Mouse (Mus musculus) liver, embryonic 12.5 days (tissue): Measurements from ENCODE around the gene Tmem56. TPM values are rescaled to one million over a fixed set of nuclear protein-coding genes. Genes with fewer than 3 reads are reported as not detected.

Experiments used
- ATAC-seq: fragments of 200-750 bp; cut with Nextera tagmentation; 2 replicates; pipeline ENCODE4 v1.8.0; 2017; ENCODE audit warnings: moderate number of reproducible peaks, mild to moderate bottlenecking, moderate library complexity
- H3K27ac ChIP-seq: fragments of 300-500 bp; sonication (generic); 2 replicates; pipeline ENCODE4 v1.5.1; 2016; ENCODE audit warnings: mild to moderate bottlenecking
- H3K27me3 ChIP-seq: fragments of 300-500 bp; sonication (generic); replicated peaks from 2 replicates; pipeline ENCODE4 v1.6.1; 2016; ENCODE audit warnings: mild to moderate bottlenecking, moderate library complexity
- H3K36me3 ChIP-seq: fragments of 300-500 bp; sonication (generic); 2 replicates; pipeline ENCODE4 v1.6.1; 2016; ENCODE audit warnings: mild to moderate bottlenecking, moderate library complexity
- H3K4me1 ChIP-seq: fragments of 300-500 bp; sonication (generic); 2 replicates; pipeline ENCODE4 v1.6.1; 2016
- H3K4me2 ChIP-seq: fragments of 300-500 bp; sonication (generic); 2 replicates; pipeline ENCODE4 v1.6.1; 2016; ENCODE audit warnings: mild to moderate bottlenecking, moderate library complexity
- H3K4me3 ChIP-seq: fragments of 300-500 bp; sonication (generic); 2 replicates; pipeline ENCODE4 v1.5.1; 2016; ENCODE audit warnings: mild to moderate bottlenecking, moderate library complexity
- H3K9ac ChIP-seq: fragments of 300-500 bp; sonication (generic); 2 replicates; pipeline ENCODE4 v1.6.1; 2016; ENCODE audit warnings: mild to moderate bottlenecking, moderate library complexity
- H3K9me3 ChIP-seq: fragments of 300-500 bp; sonication (generic); replicated peaks from 2 replicates; pipeline ENCODE4 v1.6.1; 2016; ENCODE audit warnings: mild to moderate bottlenecking, moderate library complexity
- WGBS: fragments of 180-500 bp; shearing (Covaris S2); methylation state at CpG from one replicate; pipeline ENCODE4 v1.1.7; 2016; ENCODE audit not compliant: insufficient replicate concordance; 5-methylcytosine and 5-hydroxymethylcytosine counted together
- polyA plus RNA-seq: library from polyadenylated mRNA; unstranded; fragments of >200 nt; fragmentation: Nextera tagmentation; extraction: Ambion mirVana; gene quantifications from 2 replicates; pipeline ENCODE4 v1.2.1, GENCODE M21; 2016

The Tmem56 gene
- polyA plus RNA-seq, 1 experiment from 2014 or later, result 29.8 TPM

DNA sequence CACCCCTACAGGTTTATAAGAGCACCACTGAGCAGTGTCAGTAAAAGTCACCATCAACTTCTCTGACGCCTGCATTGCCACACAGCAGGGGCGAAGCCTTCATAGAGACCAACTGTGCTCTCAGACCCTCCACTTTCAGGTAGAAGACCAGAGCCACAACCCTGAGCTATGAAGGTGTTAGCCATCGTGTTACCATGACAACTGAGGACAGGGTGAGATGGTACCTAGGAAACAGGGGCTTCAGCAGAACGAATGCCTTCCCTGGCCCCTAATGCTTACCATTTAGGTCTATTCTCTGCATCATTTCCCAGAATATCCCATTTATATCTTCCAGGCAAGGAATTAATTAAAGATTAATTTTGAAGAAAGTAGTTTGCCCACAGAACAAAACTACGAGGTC is 26.0 kb upstream of the Tmem56 start:
- 74% methylated on average over 5 of the region's 5 CpGs for WGBS
- ATAC-seq, result no peak
- H3K4me1 ChIP-seq, result peaks cover 27% of the 10 kb centered on the region
- H3K9me3 ChIP-seq, result no peaks in the 10 kb centered on the region
- no peak overlapping the region for H3K4me2 ChIP-seq
- H3K36me3 ChIP-seq, result peaks cover 4% of the 10 kb centered on the region
- H3K9ac ChIP-seq, result no peak overlapping the region
- no peak overlapping the region for H3K4me3 ChIP-seq
- H3K27ac ChIP-seq, result no peak overlapping the region
- H3K27me3 ChIP-seq, result no peaks in the 10 kb centered on the region

DNA sequence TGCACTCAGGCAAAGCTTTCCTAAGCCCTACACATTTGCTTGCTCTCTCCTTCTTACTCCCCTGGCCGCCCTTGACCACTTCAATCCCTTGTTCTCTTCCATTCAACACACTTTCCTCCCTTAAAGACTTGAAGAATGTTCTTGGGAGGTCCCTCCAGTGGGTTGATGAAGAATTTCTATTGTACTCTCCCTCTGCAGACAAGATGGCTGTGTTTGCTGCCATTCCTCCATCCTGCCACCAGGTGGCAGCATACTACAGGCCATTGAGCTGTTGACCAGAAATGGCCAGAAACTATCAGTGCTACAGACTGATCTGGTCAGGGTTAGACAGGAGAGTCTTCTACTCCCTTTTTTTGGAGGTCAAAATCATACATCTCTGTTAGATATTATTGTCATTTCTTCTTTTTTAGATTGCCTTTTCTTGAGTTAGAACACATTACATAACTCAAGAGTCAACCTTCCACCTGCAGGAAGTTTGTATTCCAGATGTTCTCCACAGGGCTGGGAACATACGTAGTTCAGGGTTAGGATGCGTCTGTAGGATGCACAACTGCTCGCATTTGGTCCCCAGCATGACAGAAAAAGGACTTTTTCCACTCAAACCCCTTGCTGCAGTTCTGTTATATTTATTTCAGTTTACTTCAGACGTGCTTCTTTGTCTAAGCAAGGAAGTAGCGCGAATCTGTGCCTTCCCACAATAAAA is 24.8 kb upstream of the Tmem56 start:
- H3K4me2 ChIP-seq, result no peak overlapping the region
- peaks cover 27% of the 10 kb centered on the region for H3K4me1 ChIP-seq
- H3K27me3 ChIP-seq, result no peaks in the 10 kb centered on the region
- WGBS, result 71% methylated on average over 7 of the region's 7 CpGs
- no peak overlapping the region for H3K9ac ChIP-seq
- H3K9me3 ChIP-seq, result no peaks in the 10 kb centered on the region
- peaks cover 4% of the 10 kb centered on the region for H3K36me3 ChIP-seq
- H3K4me3 ChIP-seq, result no peak overlapping the region
- ATAC-seq, result peak; percentile 52
- no peak overlapping the region for H3K27ac ChIP-seq

DNA sequence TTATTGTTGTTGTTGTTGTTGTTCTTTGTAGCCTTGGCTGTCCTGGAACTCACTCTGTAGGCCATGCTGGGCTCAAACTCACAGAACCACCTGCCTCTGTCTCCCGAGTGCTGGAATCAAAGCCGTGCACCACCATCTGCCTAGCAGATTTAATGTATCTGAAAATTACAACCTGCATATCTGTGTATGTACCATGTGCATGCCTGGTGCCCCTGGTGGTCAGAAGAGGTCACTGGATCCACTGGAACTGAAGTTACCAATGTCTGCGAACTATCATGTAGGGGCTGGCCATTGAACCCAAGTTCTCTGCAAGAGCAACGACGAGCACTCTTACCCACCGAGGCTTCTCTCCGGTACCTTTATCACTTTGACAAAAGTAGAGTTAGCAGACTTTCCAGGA is 23.7 kb upstream of the Tmem56 start:
- WGBS, result 86% methylated on average over 7 of the region's 7 CpGs
- Histone ChIP-seq H3K36me3 (peaks cover 12% of the 10 kb centered on the region), H3K9ac (no peak overlapping the region), H3K4me2 (no peak overlapping the region), H3K9me3 (no peaks in the 10 kb centered on the region), H3K4me1 (peaks cover 21% of the 10 kb centered on the region), H3K27ac (no peak overlapping the region), H3K27me3 (no peaks in the 10 kb centered on the region), H3K4me3 (no peak overlapping the region)
- ATAC-seq, result no peak

DNA sequence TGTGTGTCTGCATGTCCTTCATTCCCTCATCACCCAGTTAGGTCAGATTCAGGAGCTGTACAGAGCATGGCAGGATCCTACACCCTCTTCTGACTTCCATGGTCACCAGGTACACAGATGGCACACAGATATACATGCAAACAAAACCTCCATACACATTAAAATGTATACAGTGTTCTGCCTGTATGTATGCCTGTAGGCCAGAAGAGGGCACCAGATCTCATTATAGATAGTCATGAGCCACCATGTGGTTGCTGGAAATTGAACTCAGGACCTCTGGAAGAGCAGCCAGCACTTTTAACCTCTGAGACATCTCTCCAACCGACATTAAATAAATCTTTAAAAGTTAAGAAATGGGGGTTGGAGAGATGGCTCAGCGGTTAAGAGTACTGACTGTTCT is 11.3 kb upstream of the Tmem56 start:
- Histone ChIP-seq H3K27ac (no peak overlapping the region), H3K9me3 (no peaks in the 10 kb centered on the region), H3K4me3 (no peak overlapping the region), H3K9ac (no peak overlapping the region), H3K4me2 (no peak overlapping the region), H3K4me1 (peaks cover 35% of the 10 kb centered on the region), H3K27me3 (no peaks in the 10 kb centered on the region), H3K36me3 (no peaks in the 10 kb centered on the region; the same call in 1 of the 2 replicates)
- 67% methylated on average over 2 of the region's 2 CpGs for WGBS
- no peak for ATAC-seq

DNA sequence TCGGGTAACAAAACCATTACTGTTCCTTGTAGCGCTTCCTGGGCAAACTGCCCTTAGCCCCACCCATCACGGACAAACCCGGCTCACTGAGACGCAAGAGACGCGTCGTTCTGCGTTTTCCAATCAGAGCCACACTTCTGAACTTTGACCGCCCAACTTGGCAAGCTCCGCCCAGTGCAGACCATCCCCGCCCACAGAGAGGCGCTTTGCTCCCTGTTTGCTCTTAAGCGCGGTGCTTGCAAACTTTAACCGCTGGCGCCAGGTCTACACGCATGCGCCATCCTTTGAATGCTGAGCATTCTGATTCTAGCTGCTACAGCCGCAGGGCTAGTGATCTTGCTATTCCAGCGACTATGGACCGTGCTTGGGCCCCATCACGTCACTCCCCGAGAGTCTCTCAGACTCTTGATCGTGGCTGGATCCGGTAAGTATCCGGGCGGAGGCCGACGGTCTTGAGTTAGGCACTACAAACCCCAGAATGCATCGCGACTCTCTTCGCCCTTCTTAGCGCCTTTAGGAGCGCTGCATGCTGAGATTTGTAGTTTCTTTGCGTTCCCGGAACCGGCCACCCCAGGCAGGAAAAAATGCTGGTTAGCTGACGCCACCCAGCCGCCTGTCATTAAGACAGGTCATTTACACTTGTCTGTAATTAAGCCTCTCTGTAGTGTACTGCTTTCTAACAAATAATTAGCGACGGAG is 8.8 kb upstream of the Tmem56 start, which contains the start of gene Alg14:
Alg14 (plus strand) TSS at position 214 of the 699 bp plus-strand sequence.
- WGBS, result under 1% methylated on average over 42 of the region's 42 CpGs
- Histone ChIP-seq H3K9ac (peak within 1 kb of the TSS; percentile 74), H3K27ac (peak within 1 kb of the TSS; percentile 85), H3K4me3 (peak within 1 kb of the TSS; percentile 64), H3K4me1 (peaks cover 40% of the 10 kb centered on the region), H3K27me3 (no peaks in the 10 kb centered on the region), H3K9me3 (no peaks in the 10 kb centered on the region), H3K4me2 (peak within 1 kb of the TSS; percentile 73), H3K36me3 (no peaks in the 10 kb centered on the region; the same call in 1 of the 2 replicates)
- peak; percentile 95 for ATAC-seq

DNA sequence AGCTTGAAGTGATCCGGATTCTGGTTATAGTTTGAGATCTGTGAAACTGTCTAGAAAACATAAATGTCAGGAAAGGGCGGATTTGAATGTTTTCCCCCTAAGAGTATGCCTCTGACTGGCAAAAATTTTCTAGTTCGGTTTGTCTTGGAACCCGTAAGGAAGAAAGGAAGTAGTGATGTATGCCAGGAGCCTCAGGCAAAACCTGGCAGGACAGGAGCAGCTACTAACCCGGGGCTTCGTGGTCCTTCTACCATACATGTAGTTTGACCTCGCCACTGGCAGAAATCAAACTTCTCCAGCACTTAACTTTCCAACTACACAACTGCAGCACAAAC is 8.3 kb upstream of the Tmem56 start:
- Histone ChIP-seq H3K27me3 (no peaks in the 10 kb centered on the region), H3K9ac (peak overlapping the region; percentile 74), H3K9me3 (no peaks in the 10 kb centered on the region), H3K4me1 (peaks cover 40% of the 10 kb centered on the region), H3K27ac (peak overlapping the region; percentile 85), H3K36me3 (no peaks in the 10 kb centered on the region; the same call in 1 of the 2 replicates), H3K4me3 (peak overlapping the region; percentile 64), H3K4me2 (peak overlapping the region; percentile 73)
- WGBS, result 6% methylated on average over 7 of the region's 7 CpGs
- ATAC-seq, result peak; percentile 2; the same call in 1 of the 2 replicates

DNA sequence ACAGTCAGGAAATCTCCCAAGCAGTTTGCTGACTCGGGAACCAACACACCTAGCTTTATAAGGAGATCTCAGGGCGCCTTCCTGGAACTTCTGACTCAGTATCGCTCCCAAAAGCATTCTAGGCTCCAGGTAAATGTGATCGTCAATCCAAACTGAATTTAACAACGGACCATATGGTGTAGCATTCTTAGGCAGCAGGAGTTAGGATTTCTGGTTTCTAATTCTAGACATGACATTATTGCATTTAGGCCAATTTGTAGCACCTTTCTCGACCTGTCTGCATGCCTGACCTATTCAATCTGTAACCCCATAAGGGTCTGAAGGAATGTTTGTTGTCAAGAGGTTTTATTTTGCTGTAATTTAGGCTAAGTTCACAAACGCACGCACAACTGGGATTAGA is 7.8 kb upstream of the Tmem56 start:
- Histone ChIP-seq H3K36me3 (no peaks in the 10 kb centered on the region), H3K9me3 (no peaks in the 10 kb centered on the region), H3K9ac (peak overlapping the region; percentile 74), H3K4me1 (peaks cover 40% of the 10 kb centered on the region), H3K4me3 (peak overlapping the region; percentile 64), H3K27ac (peak overlapping the region; percentile 85), H3K4me2 (peak overlapping the region; percentile 73), H3K27me3 (no peaks in the 10 kb centered on the region)
- 68% methylated on average over 8 of the region's 8 CpGs for WGBS
- ATAC-seq, result no peak

DNA sequence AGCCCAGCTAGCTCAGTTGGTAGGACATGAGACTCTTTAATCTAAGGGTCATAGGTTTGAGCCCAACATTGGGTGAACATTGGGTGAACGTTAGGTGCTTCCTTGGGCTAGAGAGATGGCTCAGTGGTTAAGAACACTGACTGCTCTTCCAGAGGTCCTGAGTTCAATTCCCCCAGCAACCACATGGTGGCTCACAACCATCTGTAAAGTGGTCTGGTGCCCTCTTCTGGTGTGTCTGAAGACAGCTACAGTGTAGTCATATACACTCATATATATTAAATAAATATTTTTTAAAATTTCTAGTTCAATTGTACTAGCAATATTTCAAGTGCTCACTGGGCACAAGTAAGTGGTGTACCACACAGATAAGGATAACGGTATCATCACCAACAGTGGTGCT is 4.3 kb upstream of the Tmem56 start:
- H3K9me3 ChIP-seq, result no peaks in the 10 kb centered on the region
- H3K4me3 ChIP-seq, result no peak overlapping the region
- H3K27ac ChIP-seq, result no peak overlapping the region
- no peak for ATAC-seq
- no peaks in the 10 kb centered on the region for H3K27me3 ChIP-seq
- no peak overlapping the region for H3K9ac ChIP-seq
- no peaks in the 10 kb centered on the region for H3K36me3 ChIP-seq
- H3K4me2 ChIP-seq, result no peak overlapping the region
- peaks cover 20% of the 10 kb centered on the region for H3K4me1 ChIP-seq
- 84% methylated on average over 2 of the region's 2 CpGs for WGBS

DNA sequence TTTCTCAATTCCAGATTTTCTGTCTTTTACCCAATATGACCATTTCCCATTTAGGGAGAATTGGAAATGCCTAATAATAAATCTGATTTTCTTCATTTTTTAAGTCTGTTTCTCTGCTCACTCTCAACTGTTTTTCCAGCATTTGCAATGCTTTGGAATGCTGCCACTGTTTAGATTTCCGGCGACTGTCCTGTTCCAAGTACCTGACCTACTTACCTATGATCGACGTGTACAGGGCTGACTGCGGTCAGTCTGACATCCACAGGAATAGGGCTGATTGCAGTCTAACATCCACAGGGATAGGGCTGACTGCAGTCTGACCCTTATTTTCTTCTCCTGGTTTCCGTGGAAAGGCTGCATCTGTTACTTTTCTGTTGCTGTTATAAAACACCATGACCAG is 2.3 kb upstream of the Tmem56 start:
- H3K4me2 ChIP-seq, result no peak overlapping the region
- H3K27me3 ChIP-seq, result no peaks in the 10 kb centered on the region
- WGBS, result 89% methylated on average over 6 of the region's 6 CpGs
- H3K36me3 ChIP-seq, result no peaks in the 10 kb centered on the region
- no peak overlapping the region for H3K4me3 ChIP-seq
- no peak overlapping the region for H3K27ac ChIP-seq
- no peak for ATAC-seq
- no peak overlapping the region for H3K9ac ChIP-seq
- no peaks in the 10 kb centered on the region for H3K9me3 ChIP-seq
- peaks cover 11% of the 10 kb centered on the region for H3K4me1 ChIP-seq

DNA sequence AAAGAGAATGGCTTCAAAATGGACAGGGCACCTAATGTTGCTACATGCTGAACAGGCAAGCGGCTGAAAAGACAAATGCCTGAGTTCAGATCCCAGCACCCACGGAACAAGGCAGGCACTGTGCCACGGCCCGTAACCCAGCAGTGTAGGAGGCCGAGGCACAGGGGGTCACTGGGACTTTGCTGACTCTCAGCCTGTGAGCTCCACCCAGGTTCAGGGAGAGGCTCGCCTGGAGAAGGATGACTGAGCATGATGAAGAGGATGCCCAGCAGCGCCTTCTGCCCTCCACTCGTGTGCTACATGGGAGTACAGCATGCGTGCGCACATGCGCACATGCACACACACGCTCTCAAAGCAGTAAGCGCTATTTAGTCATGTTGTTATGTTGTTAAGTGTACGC is 3.2 kb downstream of the Tmem56 start:
- peaks cover 30% of the 10 kb centered on the region for H3K4me1 ChIP-seq
- H3K4me2 ChIP-seq, result no peak overlapping the region
- 84% methylated on average over 14 of the region's 14 CpGs for WGBS
- H3K9ac ChIP-seq, result no peak overlapping the region
- H3K36me3 ChIP-seq, result no peaks in the 10 kb centered on the region
- H3K27me3 ChIP-seq, result no peaks in the 10 kb centered on the region
- H3K27ac ChIP-seq, result no peak overlapping the region
- H3K9me3 ChIP-seq, result no peaks in the 10 kb centered on the region
- peak; percentile 88 for ATAC-seq
- H3K4me3 ChIP-seq, result no peak overlapping the region

DNA sequence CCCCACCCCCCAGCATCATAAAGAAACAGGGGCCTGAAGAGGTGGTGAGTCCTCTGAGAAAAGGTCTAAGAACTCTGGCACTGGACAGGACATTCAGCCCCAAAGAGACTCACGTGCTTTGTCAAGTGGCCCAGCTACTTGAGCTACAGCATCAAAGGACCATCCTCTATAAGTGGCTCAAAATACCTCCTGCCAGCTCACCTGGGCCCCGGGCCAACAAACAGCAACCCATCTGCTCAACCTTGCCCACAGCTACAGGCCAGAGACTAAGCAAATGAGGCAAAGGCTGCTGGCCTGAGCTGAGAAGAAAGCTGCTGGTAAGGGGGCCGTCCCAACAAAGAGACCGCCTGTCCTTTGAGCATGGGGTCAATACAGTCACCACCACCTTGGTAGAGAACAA is 5.3 kb downstream of the Tmem56 start:
- H3K9ac ChIP-seq, result no peak overlapping the region
- H3K36me3 ChIP-seq, result no peaks in the 10 kb centered on the region
- H3K9me3 ChIP-seq, result no peaks in the 10 kb centered on the region
- no peak overlapping the region for H3K4me3 ChIP-seq
- H3K27ac ChIP-seq, result no peak overlapping the region
- no peak overlapping the region for H3K4me2 ChIP-seq
- 76% methylated on average over 4 of the region's 4 CpGs for WGBS
- no peaks in the 10 kb centered on the region for H3K27me3 ChIP-seq
- H3K4me1 ChIP-seq, result peaks cover 30% of the 10 kb centered on the region
- ATAC-seq, result no peak

DNA sequence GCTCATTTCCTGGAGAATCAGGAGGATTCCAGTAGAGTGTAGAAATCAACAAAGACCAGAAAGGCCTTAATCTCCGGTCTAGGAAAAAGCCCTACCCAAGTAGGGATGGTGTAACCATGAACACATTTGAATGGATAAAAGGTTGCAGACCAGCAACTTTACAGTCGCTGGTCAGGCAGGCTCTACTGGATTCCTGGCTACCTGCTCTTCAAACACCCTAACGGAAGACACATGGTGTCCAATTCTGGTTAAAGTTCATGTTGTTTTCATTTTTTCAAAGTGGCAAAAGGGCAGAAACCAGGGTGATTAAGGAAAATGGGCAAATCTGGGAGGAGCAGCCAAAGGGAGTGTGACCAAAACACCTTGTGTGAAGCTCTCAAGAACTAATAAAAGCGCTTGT is 5.9 kb downstream of the Tmem56 start:
- no peak for ATAC-seq
- Histone ChIP-seq H3K27ac (no peak overlapping the region), H3K4me2 (no peak overlapping the region), H3K27me3 (no peaks in the 10 kb centered on the region), H3K4me3 (no peak overlapping the region), H3K4me1 (peaks cover 30% of the 10 kb centered on the region), H3K9ac (no peak overlapping the region), H3K36me3 (no peaks in the 10 kb centered on the region), H3K9me3 (no peaks in the 10 kb centered on the region)
- 72% methylated on average over 4 of the region's 4 CpGs for WGBS
